Mouse (Mus musculus) gastrocnemius, adult 2 months (tissue): ENCODE data around the gene Thap8. TPM values are rescaled to one million over a fixed set of nuclear protein-coding genes. Genes with fewer than 3 reads are reported as not detected.

Experiments used
- DNase-seq: peaks from one replicate; pipeline ENCODE4 v3.0.0; 2022
- H3K27ac ChIP-seq: fragments of 200-600 bp; 2 replicates; pipeline ENCODE4 v1.8.1; 2022; ENCODE audit warnings: mild to moderate bottlenecking
- H3K4me3 ChIP-seq: fragments of 200-600 bp; 2 replicates; pipeline ENCODE4 v1.8.1; 2022; ENCODE audit warnings: mild to moderate bottlenecking, moderate library complexity
- CTCF ChIP-seq: fragments of 200-600 bp; IDR thresholded peaks from 2 replicates; pipeline ENCODE4 v1.8.1; 2022; ENCODE audit warnings: antibody characterized with exemption, mild to moderate bottlenecking, moderate library complexity
- intact Hi-C: fragments of 180-260 bp; cut with DNase I; formaldehyde crosslinking; loops from one replicate; pipeline ENCODE4 v1.15.1; 2025
- total RNA-seq, 2 experiments: library from RNA; stranded (reverse); gene quantifications; 2 replicates each; pipeline ENCODE4 v1.2.3; 2021

Gene Thap8
- total RNA-seq, 2 experiments from 2014 or later: 0.26 TPM; not detected in 1

GRCm38 (mm10) chr7:30289714-30290399 is 10.0 kb downstream of the Thap8 start:
- no peak for TF ChIP-seq CTCF
- intact Hi-C loops: no loop called here
- no peak overlapping the region for H3K4me3 ChIP-seq
- DNase-seq: no peak
- H3K27ac ChIP-seq: no peak overlapping the region

GRCm38 (mm10) chr7:30291215-30292131 is 11.6 kb downstream of the Thap8 start, which contains the start of gene Clip3:
TSS of gene Clip3 (plus strand) at chr7:30291728.
- peak; percentile 81 for DNase-seq
- peak within 1 kb of the TSS; percentile 68 for H3K4me3 ChIP-seq
- TF ChIP-seq CTCF: no peak
- intact Hi-C loops: no loop called here
- H3K27ac ChIP-seq: peak within 1 kb of the TSS; percentile 79

GRCm38 (mm10) chr7:30293795-30294194 is 13.9 kb downstream of the Thap8 start:
- intact Hi-C loops: no loop called here
- Histone ChIP-seq H3K4me3 (no peak overlapping the region), H3K27ac (no peak overlapping the region)
- no peak for DNase-seq
- TF ChIP-seq CTCF: no peak

GRCm38 (mm10) chr7:30294296-30294695 is 14.4 kb downstream of the Thap8 start:
- H3K4me3 ChIP-seq: no peak overlapping the region
- no peak for DNase-seq
- no peak for TF ChIP-seq CTCF
- no peak overlapping the region for H3K27ac ChIP-seq
- intact Hi-C loops: no loop called here

- intact Hi-C loops: no loop called here
- no peak for TF ChIP-seq CTCF
- Histone ChIP-seq H3K27ac (no peak overlapping the region), H3K4me3 (no peak overlapping the region)
- peak; percentile 65 for DNase-seq
Measured at GRCm38 (mm10) chr7:30295103-30295502, 15.2 kb downstream of the Thap8 start.

- no peak for DNase-seq
- Histone ChIP-seq H3K27ac (no peak overlapping the region), H3K4me3 (no peak overlapping the region)
- no peak for TF ChIP-seq CTCF
- intact Hi-C loops: no loop called here
Measured at GRCm38 (mm10) chr7:30296816-30297215, 16.9 kb downstream of the Thap8 start.

GRCm38 (mm10) chr7:30297266-30297665 is 17.4 kb downstream of the Thap8 start:
- intact Hi-C loops: no loop called here
- Histone ChIP-seq H3K4me3 (no peak overlapping the region), H3K27ac (no peak overlapping the region)
- no peak for TF ChIP-seq CTCF
- DNase-seq: no peak

GRCm38 (mm10) chr7:30300914-30301313 is 21.0 kb downstream of the Thap8 start:
- Histone ChIP-seq H3K27ac (no peak overlapping the region), H3K4me3 (no peak overlapping the region)
- intact Hi-C loops: no loop called here
- DNase-seq: no peak
- peak; percentile 67 for TF ChIP-seq CTCF

GRCm38 (mm10) chr7:30306083-30306779 is 26.3 kb downstream of the Thap8 start:
- TF ChIP-seq CTCF: peak; percentile 34
- intact Hi-C loops: no loop called here
- Histone ChIP-seq H3K4me3 (no peak overlapping the region), H3K27ac (no peak overlapping the region)
- DNase-seq: no peak

GRCm38 (mm10) chr7:30308076-30309005 is 28.4 kb downstream of the Thap8 start, which contains the start of gene Alkbh6:
TSS of gene Alkbh6 (plus strand) at chr7:30308717.
- intact Hi-C loops: no loop called here
- peak; percentile 96 for DNase-seq
- 0 out of 2 replicates have a peak, but pooled peaks have one; percentile 1 for TF ChIP-seq CTCF
- H3K27ac ChIP-seq: peak within 1 kb of the TSS; percentile 92
- peak within 1 kb of the TSS; percentile 91 for H3K4me3 ChIP-seq

GRCm38 (mm10) chr7:30309395-30310129 is 29.7 kb downstream of the Thap8 start:
- Histone ChIP-seq H3K27ac (peak overlapping the region; percentile 92), H3K4me3 (peak overlapping the region; percentile 91)
- no peak for DNase-seq
- no peak for TF ChIP-seq CTCF
- intact Hi-C loops: no loop called here
